8 mouse cellular contexts compared by ENCODE assay signal in the genomic region with DNA sequence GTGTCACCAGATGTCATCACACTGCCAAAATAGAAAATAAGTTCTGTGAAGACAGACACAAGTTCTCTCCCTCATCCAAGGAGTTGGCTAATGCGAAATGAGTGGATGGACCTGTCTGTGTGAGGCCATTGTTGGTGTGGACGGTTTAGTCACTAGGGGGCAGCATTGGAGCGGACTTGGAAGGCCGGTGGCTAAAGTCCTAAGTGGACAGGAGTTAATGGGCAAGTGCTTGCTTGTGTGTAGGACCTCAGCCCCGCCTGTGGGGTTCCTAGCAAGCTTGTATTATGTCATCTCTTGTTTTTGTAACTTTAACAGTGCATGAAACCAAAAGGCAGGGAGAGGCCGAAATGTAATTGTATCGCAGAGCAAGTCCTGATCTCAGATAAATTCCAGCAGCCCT. TPM values are rescaled to one million over a fixed set of nuclear protein-coding genes. Genes with fewer than 3 reads are reported as not detected.
DNase-seq lines count a peak whose midpoint lies in the region; ATAC-seq and TF ChIP-seq lines count a peak whose summit lies in the region.

No protein-coding gene starts in this region.

- H3K27me3 ChIP-seq in G1E (ENCODE audit: insufficient read depth, low read length), result peaks cover 8% of the 10 kb centered on the region
- H3K27me3 ChIP-seq in hindbrain, embryonic 10.5 days (ENCODE audit: insufficient read depth, poor library complexity, severe bottlenecking), result no peaks in the 10 kb centered on the region

- H3K36me3 ChIP-seq in G1E (replicated peaks), result peaks cover 5% of the 10 kb centered on the region
- H3K36me3 ChIP-seq in hindbrain, embryonic 10.5 days, result no peaks in the 10 kb centered on the region

- H3K27ac ChIP-seq in hindbrain, embryonic 10.5 days, result no peak overlapping the region

- peak; percentile 38 for DNase-seq in G1E (ENCODE audit: low spot score)
- peak; percentile 92 to 94 for DNase-seq in cerebellum, adult 18-20 months
- DNase-seq in forelimb bud, embryonic 11.5 days (ENCODE audit: low read depth, low spot score), result peak; percentile 88
- DNase-seq in hindbrain, embryonic 10.5 days (ENCODE audit: low spot score), result peak; percentile 88
- DNase-seq in layer of hippocampus, adult 9-10 months (ENCODE audit: low spot score), result peak; percentile 57
- DNase-seq in lung, postnatal 14 days, result peak; percentile 96
- DNase-seq in retina, postnatal 7 days (ENCODE audit: low read depth, low spot score), result peak; percentile 78
- DNase-seq in urinary bladder, postnatal 14 days (ENCODE audit: low spot score), result peak; percentile 93

- peak; percentile 52 for TF ChIP-seq CTCF in G1E (IDR thresholded peaks at IDR 0.05; ENCODE audit: low read depth, low read length)

- H3K9me3 ChIP-seq in G1E (replicated peaks), result peaks cover under 1% of the 10 kb centered on the region; the same call in 1 of the 2 replicates
- no peaks in the 10 kb centered on the region for H3K9me3 ChIP-seq in hindbrain, embryonic 10.5 days

- 30% methylated on average over 7 of the region's 7 CpGs for WGBS in hindbrain, embryonic 10.5 days

- no peak overlapping the region for H3K4me3 ChIP-seq in G1E (ENCODE audit: low read depth, low read length)
- H3K4me3 ChIP-seq in hindbrain, embryonic 10.5 days, result no peak overlapping the region

- ATAC-seq in G1E (ENCODE audit: extremely low read depth, insufficient number of reproducible peaks, low FRiP score, poor library complexity, severe bottlenecking), result no peak

- no peaks in the 10 kb centered on the region for H3K4me1 ChIP-seq in G1E (ENCODE audit: insufficient read depth, low read depth, low read length)
- peaks cover 5% of the 10 kb centered on the region; the same call in 1 of the 2 replicates for H3K4me1 ChIP-seq in hindbrain, embryonic 10.5 days (replicated peaks)

RNA-seq across cellular contexts. Expression of gene Vwa2, which starts 45.6 kb away (rescaled TPM):
- total RNA-seq in G1E (2014; fragmentation: Nextera tagmentation), result not detected in 2 replicates
- not detected in 2 replicates for total RNA-seq in G1E (2017)
- not detected in 2 replicates for polyA plus RNA-seq in G1E (2012)
- 0.65 and 2.5 TPM in 2 replicates for polyA plus RNA-seq in hindbrain, embryonic 10.5 days (2016; fragmentation: Nextera tagmentation; extraction: Ambion mirVana)

Comparison
In these comparisons a context has a peak if more than half of its experiments do, and no peak if none do; other contexts are left out.
1. DNase-seq: peak in every context shown above with its lines; median percentile 96 in lung, postnatal 14 days; 93 in cerebellum, adult 18-20 months; 93 in urinary bladder, postnatal 14 days; 88 in forelimb bud, embryonic 11.5 days; 88 in hindbrain, embryonic 10.5 days; 78 in retina, postnatal 7 days; 57 in layer of hippocampus, adult 9-10 months; 38 in G1E.